Mouse (Mus musculus): ENCODE data around the gene Scgb1b10.
"Not testable (repeated sequence)": the region's sequence is repeated elsewhere in the genome, so short reads cannot be mapped to it uniquely, and the experiment has no call there.

The Scgb1b10 gene

DNA sequence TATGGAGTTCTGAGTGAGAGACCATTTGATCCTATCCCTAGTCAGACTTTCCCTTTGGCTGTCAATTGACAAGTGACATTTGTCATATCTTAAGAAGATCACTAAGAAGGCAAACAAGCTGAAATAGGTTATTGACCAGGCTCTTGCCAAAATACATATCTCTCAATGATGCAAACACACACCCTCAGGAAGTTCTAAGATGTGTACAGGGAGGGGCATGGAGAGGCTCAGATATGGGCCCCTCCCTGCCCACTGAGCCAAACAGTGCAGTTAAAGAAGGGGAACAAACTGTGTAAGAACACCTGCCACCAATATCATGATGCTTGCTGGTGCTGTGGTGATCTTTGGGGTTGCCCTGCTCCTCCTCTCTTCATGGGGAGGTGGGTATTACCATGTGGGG is at the start of gene Scgb1b10:
Scgb1b10 (plus strand) TSS at position 301 of the 400 bp plus-strand sequence.
- DNase-seq, result not testable (repeated sequence)
